Mouse (Mus musculus): ENCODE results near the gene Ski. TPM values are rescaled to one million over a fixed set of nuclear protein-coding genes. Genes with fewer than 3 reads are reported as not detected.

Ski gene
- polyA plus RNA-seq, 2 experiments from 2014 or later = 20.6 to 28.2 TPM

- peak; percentile 76 for ATAC-seq
Observed at GRCm38 (mm10) chr4:155126602-155127372, 95.6 kb downstream of the Ski start.

GRCm38 (mm10) chr4:155126194-155126593 lies 96.2 kb downstream of the Ski start:
- no peak for ATAC-seq

- ATAC-seq = no peak
Observed at GRCm38 (mm10) chr4:155125310-155125709, 97.1 kb downstream of the Ski start.

- ATAC-seq = no peak
Observed at GRCm38 (mm10) chr4:155123868-155124534, 98.4 kb downstream of the Ski start.

- no peak for ATAC-seq
Observed at GRCm38 (mm10) chr4:155122444-155123040, 99.8 kb downstream of the Ski start.

- no peak for ATAC-seq
Observed at GRCm38 (mm10) chr4:155121915-155122443, 100.4 kb downstream of the Ski start.

GRCm38 (mm10) chr4:155121222-155121621 lies 101.2 kb downstream of the Ski start:
- no peak for ATAC-seq

- no peak for ATAC-seq
Observed at GRCm38 (mm10) chr4:155120583-155120982, 101.8 kb downstream of the Ski start.

- ATAC-seq = no peak
Observed at GRCm38 (mm10) chr4:155120038-155120437, 102.4 kb downstream of the Ski start.

- ATAC-seq = no peak
Observed at GRCm38 (mm10) chr4:155118278-155118677, 104.1 kb downstream of the Ski start.

GRCm38 (mm10) chr4:155117396-155117978 lies 104.9 kb downstream of the Ski start:
- ATAC-seq = no peak

GRCm38 (mm10) chr4:155116607-155117006 lies 105.8 kb downstream of the Ski start:
- no peak for ATAC-seq

GRCm38 (mm10) chr4:155113766-155114410 lies 108.5 kb downstream of the Ski start:
- no peak for ATAC-seq

- no peak for ATAC-seq
Observed at GRCm38 (mm10) chr4:155109471-155109870, 112.9 kb downstream of the Ski start.

- ATAC-seq = no peak
Observed at GRCm38 (mm10) chr4:155107886-155108285, 114.5 kb downstream of the Ski start.

Other genes with a start within 250 kb of the Ski start
- not detected for gene Plch2, start 165.8 kb downstream of the Ski start, polyA plus RNA-seq (2017; shearing (Covaris generic))
- 10 to 100 TPM in 1 of 2 experiments, 1 to 10 TPM in 1; 9.7 to 10.4 TPM for gene Pex10, start 155.6 kb downstream of the Ski start, polyA plus RNA-seq (2017; shearing (Covaris generic))
- gene Rer1, start 136.2 kb downstream of the Ski start, polyA plus RNA-seq (2017; shearing (Covaris generic)) = 100 to 1,000 TPM in 1 of 2 experiments, 10 to 100 TPM in 1; 84.8 to 110 TPM
- gene Morn1, start 136.0 kb downstream of the Ski start, polyA plus RNA-seq (2017; shearing (Covaris generic)) = 1 to 10 TPM; 1.9 to 4.5 TPM
- 10 to 100 TPM; 50.4 to 58.5 TPM for gene Faap20, start 27.2 kb upstream of the Ski start, polyA plus RNA-seq (2017; shearing (Covaris generic))
- gene Prkcz, start 138.8 kb upstream of the Ski start, polyA plus RNA-seq (2017; shearing (Covaris generic)) = 10 to 100 TPM in 1 of 2 experiments, 1 to 10 TPM in 1; 9.0 to 12.2 TPM
- 1 to 10 TPM; 1.6 to 2.4 TPM for gene Gabrd, start 175.5 kb upstream of the Ski start, polyA plus RNA-seq (2017; shearing (Covaris generic))
- 1 to 10 TPM; 3.8 to 4.4 TPM for gene Cfap74, start 186.6 kb upstream of the Ski start, polyA plus RNA-seq (2017; shearing (Covaris generic))
- gene Tmem52, start 246.5 kb upstream of the Ski start, polyA plus RNA-seq (2017; shearing (Covaris generic)) = not detected

All from CD4-positive, CD25-positive, alpha-beta regulatory T cell, adult 4 months (primary cell).